Mouse (Mus musculus) liver (tissue): ENCODE data around the gene Usp40.

Experiments
- DNase-seq: peaks from one replicate; pipeline ENCODE4 v3.0.0-alpha.2; 2020; ENCODE audit warnings: mixed read lengths

Gene Usp40

GRCm38 (mm10) chr1:87941765-87942164 lies 66.6 kb downstream of the Usp40 start:
- DNase-seq: no peak

- no peak for DNase-seq
These were observed 71.8 kb downstream of the Usp40 start for GRCm38 (mm10) chr1:87936516-87936915.

- no peak for DNase-seq
These were observed 72.3 kb downstream of the Usp40 start for GRCm38 (mm10) chr1:87936075-87936474.

GRCm38 (mm10) chr1:87935546-87935945 lies 72.8 kb downstream of the Usp40 start:
- DNase-seq: no peak

GRCm38 (mm10) chr1:87935095-87935494 lies 73.3 kb downstream of the Usp40 start:
- no peak for DNase-seq

- DNase-seq: no peak
These were observed 75.3 kb downstream of the Usp40 start for GRCm38 (mm10) chr1:87933051-87933450.

- DNase-seq: no peak
These were observed 78.6 kb downstream of the Usp40 start for GRCm38 (mm10) chr1:87929730-87930129.

- DNase-seq: no peak
These were observed 83.5 kb downstream of the Usp40 start for GRCm38 (mm10) chr1:87924888-87925287.

GRCm38 (mm10) chr1:87922666-87923065 lies 85.7 kb downstream of the Usp40 start:
- peak; percentile 36 for DNase-seq

- DNase-seq: no peak
These were observed 88.2 kb downstream of the Usp40 start for GRCm38 (mm10) chr1:87920056-87920614.

GRCm38 (mm10) chr1:87918061-87918460 lies 90.3 kb downstream of the Usp40 start:
- no peak for DNase-seq

- DNase-seq: no peak
These were observed 91.0 kb downstream of the Usp40 start for GRCm38 (mm10) chr1:87917361-87917760.

- no peak for DNase-seq
These were observed 95.0 kb downstream of the Usp40 start for GRCm38 (mm10) chr1:87913356-87913755.

GRCm38 (mm10) chr1:87910428-87910827 lies 97.9 kb downstream of the Usp40 start:
- DNase-seq: no peak

GRCm38 (mm10) chr1:87909565-87909964 lies 98.8 kb downstream of the Usp40 start:
- DNase-seq: no peak

- no peak for DNase-seq
These were observed 99.6 kb downstream of the Usp40 start for GRCm38 (mm10) chr1:87908736-87909135.

- DNase-seq: no peak
These were observed 100.3 kb downstream of the Usp40 start for GRCm38 (mm10) chr1:87908006-87908405.

GRCm38 (mm10) chr1:87906361-87906956 lies 101.9 kb downstream of the Usp40 start:
- DNase-seq: peak; percentile 16

- no peak for DNase-seq
These were observed 106.2 kb downstream of the Usp40 start for GRCm38 (mm10) chr1:87902186-87902585.

GRCm38 (mm10) chr1:87900979-87901378 lies 107.4 kb downstream of the Usp40 start:
- DNase-seq: peak; percentile 32

GRCm38 (mm10) chr1:87899701-87900100 lies 108.7 kb downstream of the Usp40 start:
- no peak for DNase-seq

- DNase-seq: no peak
These were observed 111.4 kb downstream of the Usp40 start for GRCm38 (mm10) chr1:87896921-87897320.
